ENCODE assay signal across 9 mouse cellular contexts in the genomic region with DNA sequence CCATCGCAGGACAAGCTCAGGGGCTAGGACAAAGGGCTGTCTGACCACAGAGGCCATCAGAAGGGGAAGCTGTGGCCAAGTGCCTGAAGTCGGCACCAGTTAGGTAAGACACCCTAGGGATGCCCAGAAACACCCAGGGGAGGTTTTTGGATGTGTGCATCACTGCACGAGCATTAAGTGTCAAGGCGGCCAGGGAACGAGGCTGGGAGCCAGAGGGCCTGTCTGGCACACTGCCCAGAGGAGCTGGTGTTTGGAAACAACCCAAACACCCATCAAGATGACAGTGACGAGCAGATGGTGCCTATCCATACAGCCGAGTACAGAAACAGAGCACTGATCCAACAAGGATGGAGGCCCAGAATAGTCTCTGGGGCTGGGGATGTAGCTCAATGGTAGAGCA.
DNase-seq lines count a peak whose midpoint lies in the region; ATAC-seq and TF ChIP-seq lines count a peak whose summit lies in the region.
"Had no signal": no experiment of that assay in that cellular context is flagged by ENCODE, and none has a peak within 500 bp of the region (broad histone marks: within the 10 kb centered on the region; RNA-seq: fewer than 3 reads in every experiment).

No protein-coding gene starts in this region.

- DNase-seq in gastrocnemius, adult 18-20 months (ENCODE audit: low spot score): peak; percentile 24
- no peak for DNase-seq in gastrocnemius, postnatal 14 days
- DNase-seq in lung, adult 2 months: no peak
- DNase-seq in natural killer cell, adult 2 months (ENCODE audit: low spot score in 2 of 2): no peak
- no peak for DNase-seq in left cerebral cortex, adult 9 months (ENCODE audit: low spot score in 2 of 2)

- no peaks in the 10 kb centered on the region for H3K27me3 ChIP-seq in lung, embryonic 15.5 days
- no peaks in the 10 kb centered on the region for H3K27me3 ChIP-seq in forebrain, embryonic 15.5 days

- peaks cover 46% of the 10 kb centered on the region for H3K4me1 ChIP-seq in lung, embryonic 15.5 days
- peaks cover 7% of the 10 kb centered on the region for H3K4me1 ChIP-seq in lung, adult 2 months (ENCODE audit: control insufficient read depth, insufficient read depth, low read length)
- peaks cover 30% of the 10 kb centered on the region for H3K4me1 ChIP-seq in forebrain, embryonic 15.5 days

- H3K9me3 ChIP-seq in lung, embryonic 15.5 days: no peaks in the 10 kb centered on the region
- no peaks in the 10 kb centered on the region for H3K9me3 ChIP-seq in forebrain, embryonic 15.5 days

- no peaks in the 10 kb centered on the region for H3K36me3 ChIP-seq in lung, embryonic 15.5 days
- H3K36me3 ChIP-seq in forebrain, embryonic 15.5 days: no peaks in the 10 kb centered on the region

- H3K4me3 ChIP-seq in lung, embryonic 15.5 days: no peak overlapping the region
- H3K4me3 ChIP-seq in lung, adult 2 months (replicated peaks; ENCODE audit: extremely low read depth, low read depth, low read length): no peak overlapping the region
- H3K4me3 ChIP-seq in forebrain, embryonic 15.5 days: no peak overlapping the region
- H3K4me3 ChIP-seq: layer of hippocampus, adult 2 months had no signal

- no peak for TF ChIP-seq CTCF in lung, adult 2 months (IDR thresholded peaks at IDR 0.05; ENCODE audit: insufficient read depth, low read length)

- no peak overlapping the region for H3K9ac ChIP-seq in lung, embryonic 15.5 days
- H3K9ac ChIP-seq in forebrain, embryonic 15.5 days (replicated peaks): no peak overlapping the region

- H3K27ac ChIP-seq in lung, embryonic 15.5 days: no peak overlapping the region
- H3K27ac ChIP-seq in forebrain, embryonic 15.5 days (replicated peaks): peak overlapping the region; percentile 41; the same call in 1 of the 2 replicates
- H3K27ac ChIP-seq: layer of hippocampus, adult 2 months had no signal

- peak; percentile 48; the same call in 1 of the 2 replicates for ATAC-seq in lung, embryonic 15.5 days (ENCODE audit: borderline replicate concordance, extremely low read depth, low FRiP score, low TSS enrichment)
- ATAC-seq in forebrain, embryonic 15.5 days (replicated peaks): peak; percentile 87
- ATAC-seq in monocyte, adult 5-6 weeks (replicated peaks; ENCODE audit: insufficient number of reproducible peaks, low FRiP score, low TSS enrichment, poor library complexity, severe bottlenecking): peak; percentile 73

- H3K4me2 ChIP-seq in lung, embryonic 15.5 days: no peak overlapping the region
- no peak overlapping the region for H3K4me2 ChIP-seq in forebrain, embryonic 15.5 days (replicated peaks)

- intact Hi-C loops in gastrocnemius, postnatal 14 days (cut with DNase I; ENCODE audit: low total_unique reads): no loop called here

- no peak for TF ChIP-seq POLR2A in lung, adult 2 months (IDR thresholded peaks at IDR 0.05; ENCODE audit: borderline replicate concordance, extremely low read depth, low read depth, low read length)

- WGBS in lung, embryonic 15.5 days: 32% methylated on average over 7 of the region's 7 CpGs
- WGBS in lung, adult 2 months: 30% methylated on average over 7 of the region's 7 CpGs
- 12% methylated on average over 7 of the region's 7 CpGs for WGBS in forebrain, embryonic 15.5 days
